Mouse (Mus musculus): ENCODE data around the gene Noct.

Noct gene

DNA sequence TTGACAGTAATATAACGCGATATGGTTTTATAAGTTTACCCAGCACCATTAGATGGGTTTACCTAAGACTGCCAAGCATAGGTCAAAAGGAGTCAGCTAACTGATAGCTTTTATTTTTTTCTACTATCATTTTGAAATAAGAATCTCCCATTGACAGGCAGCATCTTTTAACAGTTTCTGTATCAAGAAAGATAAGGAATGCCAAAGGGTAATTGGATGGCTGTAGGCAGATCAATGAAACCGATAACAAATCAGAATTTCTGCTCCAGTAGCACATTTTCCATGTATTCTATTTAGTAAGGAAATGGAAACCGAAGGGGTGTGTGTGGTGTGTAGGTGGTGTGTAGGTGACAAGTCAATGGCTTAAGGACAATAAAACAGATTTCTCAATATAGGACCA, 54.2 kb downstream of the Noct start:
- DNase-seq = no peak

DNA sequence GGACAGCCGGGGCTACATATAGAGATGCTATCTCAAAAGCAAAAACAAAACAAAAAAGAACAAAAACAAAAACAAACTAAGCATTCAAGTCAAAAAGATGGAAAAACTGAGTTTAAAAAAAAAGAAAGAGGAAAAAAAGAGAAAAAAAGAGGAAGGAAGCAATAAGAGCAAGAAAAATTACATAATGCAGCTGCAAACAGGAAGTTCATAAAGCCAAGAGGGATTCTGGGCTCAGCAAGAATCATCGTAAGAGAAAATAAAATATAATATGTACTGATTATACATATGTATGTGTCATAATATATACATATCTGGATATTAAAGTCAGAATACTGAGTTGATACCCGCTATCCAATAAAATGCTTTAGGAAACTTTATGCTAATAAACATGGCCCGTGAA, 57.5 kb downstream of the Noct start:
- no peak for DNase-seq

GRCm38 (mm10) chr3:51284375-51284774, 60.1 kb downstream of the Noct start:
- no peak for DNase-seq

- peak; percentile 90 for DNase-seq
Measured at GRCm38 (mm10) chr3:51288880-51289821, 64.9 kb downstream of the Noct start.

DNA sequence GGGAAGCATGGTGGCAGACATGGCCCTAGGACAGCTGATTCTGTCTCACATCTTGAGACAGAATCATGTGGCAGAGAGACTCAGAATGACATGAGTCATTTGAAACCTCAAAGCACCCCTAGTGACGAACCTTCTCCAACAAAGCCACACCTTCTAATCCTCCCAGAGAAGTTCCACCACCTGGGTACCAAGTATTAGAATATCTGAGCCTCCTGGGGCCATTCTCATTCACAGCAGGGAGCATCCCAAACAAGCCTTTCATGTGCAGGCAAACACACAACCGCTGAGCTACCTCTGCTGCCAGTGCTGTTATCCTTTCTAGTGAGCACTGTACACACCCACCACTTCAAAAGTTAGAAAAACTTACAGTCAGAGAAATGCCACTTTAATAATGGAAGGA, 70.0 kb downstream of the Noct start:
- DNase-seq = no peak

DNA sequence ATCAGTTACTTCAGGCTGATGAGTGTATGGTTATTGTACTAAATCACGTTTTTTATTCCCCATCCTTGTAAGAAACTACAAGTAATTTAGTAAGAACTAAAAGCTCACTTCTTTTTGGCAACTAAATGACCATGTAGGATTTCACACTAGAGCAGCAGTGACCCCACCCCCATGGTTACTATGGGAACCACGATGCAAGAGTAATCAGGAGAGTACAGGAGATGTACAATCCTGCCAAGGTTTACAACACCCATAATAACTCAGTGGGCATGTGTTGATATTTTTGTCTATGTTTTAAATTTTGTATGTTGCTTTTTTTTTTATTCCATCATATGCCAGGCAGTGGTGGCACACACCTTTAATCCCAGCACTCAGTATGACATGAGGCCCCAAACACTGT, 71.0 kb downstream of the Noct start:
- no peak for DNase-seq

DNA sequence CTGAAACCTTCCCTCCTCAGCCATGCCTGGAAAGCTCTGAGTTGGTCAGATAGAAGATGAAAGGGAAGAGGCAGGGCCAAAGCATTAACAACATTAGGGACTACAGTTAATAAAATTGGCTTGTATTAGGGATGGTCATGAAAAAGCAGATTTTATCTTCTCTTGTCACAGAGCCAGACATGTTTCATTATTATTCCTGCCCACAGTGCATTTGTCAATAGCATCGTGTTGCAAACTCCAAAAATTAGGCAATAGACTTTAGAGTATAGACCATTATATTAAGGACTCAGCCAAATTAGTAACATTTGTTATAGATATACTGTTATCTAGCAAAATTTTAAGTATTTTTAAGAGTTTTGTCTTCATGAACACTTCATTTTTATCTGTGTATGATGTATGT, 72.5 kb downstream of the Noct start:
- DNase-seq = no peak
